Mouse (Mus musculus) embryonic facial prominence, embryonic 13.5 days (tissue): ENCODE results near the gene Il4. TPM values are rescaled to one million over a fixed set of nuclear protein-coding genes. Genes with fewer than 3 reads are reported as not detected.
"Not testable (repeated sequence)": the region's sequence is repeated elsewhere in the genome, so short reads cannot be mapped to it uniquely, and the experiment has no call there.

Experiments
- ATAC-seq: fragments of 200-750 bp; cut with Nextera tagmentation; 2 replicates; pipeline ENCODE4 v1.8.0; 2017; ENCODE audit warnings: low read depth; ENCODE audit not compliant: insufficient number of reproducible peaks, insufficient read depth, low FRiP score, low TSS enrichment
- H3K27ac ChIP-seq: fragments of 300-500 bp; sonication (generic); 2 replicates; pipeline ENCODE4 v1.5.1; 2015; ENCODE audit warnings: moderate library complexity, mild to moderate bottlenecking, inconsistent platforms
- H3K27me3 ChIP-seq: fragments of 300-500 bp; sonication (generic); 2 replicates; pipeline ENCODE4 v1.6.1; 2015; ENCODE audit warnings: mild to moderate bottlenecking, inconsistent platforms
- H3K36me3 ChIP-seq: fragments of 300-500 bp; sonication (generic); 2 replicates; pipeline ENCODE4 v1.6.1; 2015; ENCODE audit warnings: mild to moderate bottlenecking, inconsistent platforms
- H3K4me1 ChIP-seq: fragments of 300-500 bp; sonication (generic); 2 replicates; pipeline ENCODE4 v1.6.1; 2015; ENCODE audit warnings: inconsistent platforms
- H3K4me2 ChIP-seq: fragments of 300-500 bp; sonication (generic); 2 replicates; pipeline ENCODE4 v1.6.1; 2015; ENCODE audit warnings: moderate library complexity, mild to moderate bottlenecking, inconsistent platforms
- H3K4me3 ChIP-seq: fragments of 300-500 bp; sonication (generic); 2 replicates; pipeline ENCODE4 v1.5.1; 2015; ENCODE audit warnings: mild to moderate bottlenecking, inconsistent platforms
- H3K9ac ChIP-seq: fragments of 300-500 bp; sonication (generic); 2 replicates; pipeline ENCODE4 v1.6.1; 2015; ENCODE audit warnings: mild to moderate bottlenecking, inconsistent platforms
- H3K9me3 ChIP-seq: fragments of 300-500 bp; sonication (generic); 2 replicates; pipeline ENCODE4 v1.6.1; 2016; ENCODE audit warnings: inconsistent platforms
- WGBS: fragments of 180-500 bp; shearing (Covaris S2); methylation state at CpG from one replicate; pipeline ENCODE4 v1.1.7; 2015; ENCODE audit warnings: mixed read lengths; 5-methylcytosine and 5-hydroxymethylcytosine counted together
- polyA plus RNA-seq: library from polyadenylated mRNA; unstranded; fragments of >200 nt; fragmentation: Nextera tagmentation; extraction: Ambion mirVana; gene quantifications from 2 replicates; pipeline ENCODE4 v1.2.1, GENCODE M21; 2015

The Il4 gene
- polyA plus RNA-seq, 1 experiment from 2014 or later, result 2.7 TPM

GRCm38 (mm10) chr11:53557992-53558391, 60.5 kb downstream of the Il4 start:
- H3K36me3 ChIP-seq, ATAC-seq, H3K4me2 ChIP-seq, H3K27ac ChIP-seq, H3K4me1 ChIP-seq, H3K4me3 ChIP-seq, H3K27me3 ChIP-seq, H3K9me3 ChIP-seq, H3K9ac ChIP-seq: not testable (repeated sequence)
- WGBS, result 97% methylated on average over 1 of the region's 3 CpGs

- not testable (repeated sequence) for H3K4me1 ChIP-seq, H3K4me2 ChIP-seq, H3K9me3 ChIP-seq, H3K36me3 ChIP-seq, H3K9ac ChIP-seq, ATAC-seq, H3K4me3 ChIP-seq, H3K27ac ChIP-seq, H3K27me3 ChIP-seq
- 94% methylated on average over 10 of the region's 20 CpGs for WGBS
Measured at GRCm38 (mm10) chr11:53556529-53556928, 61.9 kb downstream of the Il4 start.

Other genes starting within 250 kb of the Il4 start
- gene Leap2, start 195.5 kb downstream of the Il4 start, polyA plus RNA-seq, result 0.94 TPM in 1 of 2 replicates, not detected in the other
- 536 and 539 TPM in 2 replicates for gene Uqcrq, start 187.8 kb downstream of the Il4 start, polyA plus RNA-seq
- gene Gdf9, start 187.6 kb downstream of the Il4 start, polyA plus RNA-seq, result 2.3 and 3.1 TPM in 2 replicates
- 0.22 and 0.25 TPM in 2 replicates for gene Gm10447, start 161.6 kb downstream of the Il4 start, polyA plus RNA-seq
- 5.7 and 5.9 TPM in 2 replicates for gene Shroom1, start 161.5 kb downstream of the Il4 start, polyA plus RNA-seq
- not detected in 2 replicates for gene Gm9837, start 148.2 kb downstream of the Il4 start, polyA plus RNA-seq
- gene Gm9945, start 138.5 kb downstream of the Il4 start, polyA plus RNA-seq, result not detected in 2 replicates
- 0.21 and 1.2 TPM in 2 replicates for gene Sowaha, start 138.4 kb downstream of the Il4 start, polyA plus RNA-seq
- 38.1 and 43.6 TPM in 2 replicates for gene Sept8, start 99.4 kb downstream of the Il4 start, polyA plus RNA-seq
- gene Kif3a, start 51.3 kb downstream of the Il4 start, polyA plus RNA-seq, result 118 and 122 TPM in 2 replicates
- not detected in 2 replicates for gene Il13, start 16.0 kb upstream of the Il4 start, polyA plus RNA-seq
- 33.2 and 33.6 TPM in 2 replicates for gene Rad50, start 88.7 kb upstream of the Il4 start, polyA plus RNA-seq
- gene Il5, start 102.1 kb upstream of the Il4 start, polyA plus RNA-seq, result not detected in 2 replicates
- 8.6 and 9.5 TPM in 2 replicates for gene Irf1, start 151.3 kb upstream of the Il4 start, polyA plus RNA-seq
- gene Gm17334, start 154.5 kb upstream of the Il4 start, polyA plus RNA-seq, result not detected in 2 replicates
- gene Gm12216, start 240.6 kb upstream of the Il4 start, polyA plus RNA-seq, result 0.40 TPM in 1 of 2 replicates, not detected in the other